Mouse (Mus musculus) C2C12 (cell line): ENCODE results near the gene Serinc3. TPM values are rescaled to one million over a fixed set of nuclear protein-coding genes. Genes with fewer than 3 reads are reported as not detected.

ENCODE experiments used
- H3K27me3 ChIP-seq: one replicate; pipeline ENCODE4 v1.6.1; 2011; ENCODE audit not compliant: control insufficient read depth, insufficient read depth, insufficient read length
- H3K36me3 ChIP-seq: one replicate; pipeline ENCODE4 v1.6.1; 2011; ENCODE audit not compliant: control insufficient read depth, insufficient read depth
- H3K4me3 ChIP-seq: one replicate; pipeline ENCODE4 v1.5.1; 2011; ENCODE audit warnings: mild to moderate bottlenecking, control low read depth; ENCODE audit not compliant: poor library complexity, insufficient read depth, severe bottlenecking
- H3K79me2 ChIP-seq: one replicate; pipeline ENCODE4 v1.6.1; 2011; ENCODE audit not compliant: control insufficient read depth, insufficient read depth
- H3K79me3 ChIP-seq: one replicate; pipeline ENCODE4 v1.6.1; 2011; ENCODE audit warnings: low read depth, control low read depth
- H3ac ChIP-seq: one replicate; pipeline ENCODE3; 2011; ENCODE audit warnings: low read depth; ENCODE audit not compliant: control insufficient read depth, insufficient read length
- CEBPB ChIP-seq: IDR thresholded peaks from one replicate; pipeline ENCODE4 v1.6.1; 2011; ENCODE audit warnings: low read depth, mild to moderate bottlenecking, control low read depth, moderate library complexity
- CTCF ChIP-seq: IDR thresholded peaks from one replicate; pipeline ENCODE4 v1.5.1; 2011; ENCODE audit not compliant: control insufficient read depth, insufficient read depth, insufficient read length
- FOSL1 ChIP-seq: IDR thresholded peaks from one replicate; pipeline ENCODE4 v1.8.0; 2011; ENCODE audit warnings: mild to moderate bottlenecking, low read length; ENCODE audit not compliant: poor library complexity, insufficient read depth, severe bottlenecking
- MAX ChIP-seq: IDR thresholded peaks from one replicate; pipeline ENCODE4 v1.6.1; 2011; ENCODE audit warnings: mild to moderate bottlenecking, control low read depth
- MYOD1 ChIP-seq: IDR thresholded peaks from one replicate; pipeline ENCODE4 v1.6.1; 2011; ENCODE audit warnings: low read depth; ENCODE audit not compliant: control insufficient read depth, insufficient read length
- MYOG ChIP-seq: IDR thresholded peaks from one replicate; pipeline ENCODE4 v1.6.1; 2011; ENCODE audit not compliant: control insufficient read depth, insufficient read length; ENCODE audit errors: extremely low read depth
- USF1 ChIP-seq: IDR thresholded peaks from one replicate; pipeline ENCODE4 v1.6.1; 2011; ENCODE audit warnings: low read depth, mild to moderate bottlenecking, control low read depth, moderate library complexity
- polyA plus RNA-seq: library from polyadenylated mRNA; unstranded; fragments of >200 nt; fragmentation: generic; extraction: Trizol; gene quantifications from one replicate; pipeline ENCODE4 v1.2.1, GENCODE M21; 2012; ENCODE audit warnings: missing spikeins

Gene Serinc3
- polyA plus RNA-seq, 1 experiment = 29.4 TPM

DNA sequence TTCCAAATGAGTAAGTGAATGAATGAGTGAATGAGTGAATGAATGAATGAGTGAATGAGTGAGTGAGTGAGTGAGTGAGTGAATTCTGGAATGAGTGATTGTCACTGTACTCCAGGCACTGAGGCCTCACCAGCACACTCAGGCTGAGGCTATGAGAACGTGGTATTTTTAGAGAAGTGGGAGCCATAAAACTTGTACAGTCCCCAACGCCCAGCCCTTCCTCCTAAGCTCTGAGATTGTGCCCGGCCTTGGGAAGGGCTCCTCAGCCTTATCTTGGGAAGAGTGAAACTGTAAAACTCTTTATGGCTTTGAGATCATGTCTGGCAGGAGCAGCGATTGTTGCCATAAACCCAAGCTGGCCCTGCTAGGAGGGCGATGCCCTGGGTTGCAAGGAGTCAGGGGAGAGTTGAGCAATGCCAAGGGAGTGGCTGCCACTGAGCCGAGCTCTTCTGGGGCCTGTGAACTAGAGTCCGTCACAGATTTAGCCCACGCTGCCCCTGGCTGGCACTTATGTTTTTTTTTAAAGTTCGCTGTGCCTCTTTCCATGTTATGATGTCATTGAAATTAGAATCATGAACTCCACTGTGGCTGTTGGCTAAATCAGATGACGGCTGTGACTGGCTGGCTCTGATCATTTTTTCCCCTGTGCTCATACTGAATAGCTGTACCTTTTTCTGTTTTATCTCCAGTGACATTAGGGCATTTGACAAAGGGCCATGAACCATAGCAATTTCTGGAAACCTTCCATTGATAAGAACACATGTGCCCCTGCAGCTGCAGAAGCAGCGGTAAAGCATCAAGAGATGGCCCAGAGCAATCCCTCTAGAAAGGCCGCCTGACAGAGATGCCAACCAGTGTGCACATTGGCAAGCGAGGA is 64.6 kb downstream of the Serinc3 start:
- no peaks in the 10 kb centered on the region for H3K79me3 ChIP-seq
- H3K36me3 ChIP-seq = no peaks in the 10 kb centered on the region
- H3K79me2 ChIP-seq = no peaks in the 10 kb centered on the region
- H3K4me3 ChIP-seq = no peak overlapping the region
- H3K27me3 ChIP-seq = no peaks in the 10 kb centered on the region
- TF ChIP-seq CEBPB = peak; percentile 35
- TF ChIP-seq CTCF = no peak
- no peak for TF ChIP-seq MYOG
- no peak for TF ChIP-seq MAX
- TF ChIP-seq MYOD1 = no peak
- TF ChIP-seq USF1 = no peak
- no peak for TF ChIP-seq FOSL1
- no peak overlapping the region for H3ac ChIP-seq

GRCm38 (mm10) chr2:163577986-163578385 is 66.9 kb downstream of the Serinc3 start:
- H3ac ChIP-seq = no peak overlapping the region
- H3K79me2 ChIP-seq = no peaks in the 10 kb centered on the region
- no peak overlapping the region for H3K4me3 ChIP-seq
- no peaks in the 10 kb centered on the region for H3K79me3 ChIP-seq
- TF ChIP-seq MYOG (no peak), CEBPB (no peak), CTCF (no peak), FOSL1 (no peak), MAX (no peak), USF1 (no peak), MYOD1 (no peak)
- no peaks in the 10 kb centered on the region for H3K36me3 ChIP-seq
- peaks cover 13% of the 10 kb centered on the region for H3K27me3 ChIP-seq

- Histone ChIP-seq H3K27me3 (peaks cover 37% of the 10 kb centered on the region), H3K36me3 (no peaks in the 10 kb centered on the region), H3ac (no peak overlapping the region), H3K79me3 (no peaks in the 10 kb centered on the region), H3K4me3 (no peak overlapping the region), H3K79me2 (no peaks in the 10 kb centered on the region)
- TF ChIP-seq FOSL1 (no peak), CTCF (no peak), MYOG (no peak), CEBPB (no peak), MYOD1 (no peak)
Observed at GRCm38 (mm10) chr2:163575248-163575647, 69.7 kb downstream of the Serinc3 start.

- Histone ChIP-seq H3K79me3 (no peaks in the 10 kb centered on the region), H3K4me3 (no peak overlapping the region), H3ac (no peak overlapping the region), H3K27me3 (peaks cover 47% of the 10 kb centered on the region), H3K79me2 (no peaks in the 10 kb centered on the region), H3K36me3 (no peaks in the 10 kb centered on the region)
- no peak for TF ChIP-seq CEBPB
- no peak for TF ChIP-seq MAX
- TF ChIP-seq MYOG = no peak
- no peak for TF ChIP-seq FOSL1
- no peak for TF ChIP-seq MYOD1
- no peak for TF ChIP-seq USF1
- TF ChIP-seq CTCF = no peak
Observed at GRCm38 (mm10) chr2:163574321-163574720, 70.6 kb downstream of the Serinc3 start.

Other genes with a start within 250 kb of the Serinc3 start
- gene Jph2, start 247.1 kb downstream of the Serinc3 start, polyA plus RNA-seq = 78.4 TPM
- 44.6 TPM for gene Oser1, start 220.4 kb downstream of the Serinc3 start, polyA plus RNA-seq
- 0.19 TPM for gene Gdap1l1, start 206.7 kb downstream of the Serinc3 start, polyA plus RNA-seq
- 9.0 TPM for gene Fitm2, start 172.5 kb downstream of the Serinc3 start, polyA plus RNA-seq
- gene R3hdml, start 152.8 kb downstream of the Serinc3 start, polyA plus RNA-seq = 0.32 TPM
- gene Hnf4a, start 138.3 kb downstream of the Serinc3 start, polyA plus RNA-seq = not detected
- gene Ttpal, start 42.8 kb downstream of the Serinc3 start, polyA plus RNA-seq = 15.1 TPM
- 254 TPM for gene Pkig, start 13.3 kb upstream of the Serinc3 start, polyA plus RNA-seq
- gene Ada, start 105.1 kb upstream of the Serinc3 start, polyA plus RNA-seq = 3.3 TPM
- 0.78 TPM for gene Ccn5, start 175.7 kb upstream of the Serinc3 start, polyA plus RNA-seq
- not detected for gene Kcnk15, start 208.5 kb upstream of the Serinc3 start, polyA plus RNA-seq